Mouse (Mus musculus): ENCODE data around the gene Olfr292.

Gene Olfr292

DNA sequence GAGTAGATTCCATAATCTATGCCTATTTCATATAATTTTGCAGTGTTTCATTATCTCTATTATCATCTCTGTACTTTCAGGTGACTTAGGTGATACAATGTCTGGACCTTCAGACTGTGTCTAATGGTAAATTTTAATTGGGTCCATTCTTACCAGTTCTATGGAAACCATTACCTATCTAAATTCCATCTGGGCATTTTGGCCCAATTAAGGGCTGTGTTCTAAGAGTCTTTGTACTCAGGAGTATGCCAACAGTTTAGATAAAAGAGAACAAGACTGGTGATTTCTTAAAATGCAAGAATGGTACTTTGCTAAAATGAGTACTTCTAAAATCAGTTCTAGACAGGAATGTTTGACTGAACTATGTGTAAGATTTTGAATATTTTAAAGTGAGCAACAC, at the start of gene Olfr292:
Gene Olfr292 (plus strand): TSS at position 301 of the 400 bp plus-strand sequence.
- DNase-seq (ENCODE audit: low spot score): no peak

DNA sequence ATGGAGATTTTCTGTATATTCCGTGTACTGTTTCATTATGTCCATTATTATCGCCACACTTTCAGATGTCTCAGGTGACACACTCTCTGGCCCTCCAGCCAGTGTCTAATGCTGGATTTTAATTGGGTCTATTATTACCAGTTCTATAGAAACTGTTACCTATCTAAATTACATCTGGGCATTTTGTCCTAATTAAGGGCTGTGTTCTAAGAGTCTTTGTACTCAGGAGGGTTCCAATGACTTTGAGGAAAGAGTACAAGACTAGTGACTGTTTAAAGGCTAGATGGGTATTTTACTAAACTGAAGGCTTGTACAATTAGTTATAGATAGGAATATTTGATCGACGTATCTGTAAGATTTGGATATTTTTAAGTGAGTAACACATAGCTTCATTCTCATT, 39.4 kb upstream of the Olfr292 start, which contains the start of gene Olfr293:
Gene Olfr293 (plus strand): TSS at position 301 of the 400 bp plus-strand sequence.
- DNase-seq (ENCODE audit: low spot score): no peak

DNA sequence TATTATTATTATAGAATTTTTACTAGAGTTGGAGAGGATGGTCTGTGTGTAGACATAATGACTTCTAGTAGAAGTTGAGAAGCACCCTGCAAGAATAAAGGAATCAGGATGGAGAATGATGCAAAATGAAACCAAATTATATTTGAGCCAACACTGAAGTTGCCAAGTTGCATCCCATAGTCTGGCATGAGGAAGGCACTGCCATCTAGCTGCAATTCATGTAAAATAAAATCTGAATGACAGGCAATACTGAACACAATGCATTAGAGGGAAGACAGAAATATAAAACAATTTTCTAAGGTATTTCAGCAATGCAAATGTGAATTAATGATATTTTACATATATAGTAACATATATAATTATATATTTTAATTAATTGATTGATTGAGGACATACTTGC, 36.9 kb downstream of the Olfr292 start:
- no peak for DNase-seq (ENCODE audit: low spot score)
